Mouse (Mus musculus): ENCODE data around the gene Cnr2.

The Cnr2 gene

DNA sequence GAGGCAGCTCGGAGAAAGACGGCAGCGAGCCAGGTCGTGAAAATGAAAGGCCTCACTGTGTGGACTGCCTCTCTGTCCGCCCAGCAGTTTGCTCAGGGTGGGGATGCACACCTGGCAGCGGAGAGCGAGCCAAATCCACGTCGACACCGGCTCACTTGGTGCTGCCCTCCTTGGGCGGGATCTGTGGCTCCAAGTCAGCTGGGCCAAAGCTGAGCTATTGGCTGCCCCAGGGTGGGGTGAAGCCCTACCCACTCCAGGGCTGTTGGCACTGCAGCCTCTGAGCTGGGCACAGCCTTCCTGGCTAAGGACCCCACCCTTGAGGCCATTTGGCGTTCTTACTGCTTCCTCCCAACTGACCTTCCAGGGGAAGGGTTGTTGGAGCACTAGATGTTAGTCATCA, 69.2 kb downstream of the Cnr2 start:
- peak; percentile 84 for DNase-seq (ENCODE audit: low read depth)

- no peak for DNase-seq (ENCODE audit: low read depth)
Measured at GRCm38 (mm10) chr4:135965113-135965512, 69.9 kb downstream of the Cnr2 start.

DNA sequence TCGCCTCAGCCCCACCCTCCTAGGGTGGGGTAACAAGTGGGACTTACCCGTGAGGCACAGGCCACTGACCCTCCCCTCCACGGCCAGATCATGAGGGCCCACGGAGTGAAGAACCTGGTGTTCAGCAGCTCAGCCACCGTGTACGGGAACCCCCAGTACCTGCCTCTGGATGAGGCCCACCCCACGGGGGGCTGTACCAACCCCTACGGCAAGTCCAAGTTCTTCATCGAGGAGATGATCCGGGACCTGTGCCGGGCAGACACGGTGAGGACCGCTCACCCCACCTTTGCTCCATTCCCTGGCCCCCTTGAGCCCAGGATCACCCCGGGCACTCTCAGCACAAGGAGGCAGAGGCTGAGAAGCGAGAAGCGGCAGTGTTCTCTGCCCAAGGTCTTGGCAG, 71.1 kb downstream of the Cnr2 start:
- DNase-seq (ENCODE audit: low read depth): no peak

GRCm38 (mm10) chr4:135967086-135967760, 72.0 kb downstream of the Cnr2 start:
- DNase-seq (ENCODE audit: low read depth): no peak

- no peak for DNase-seq (ENCODE audit: low read depth)
Measured at GRCm38 (mm10) chr4:135968271-135968869, 73.2 kb downstream of the Cnr2 start.

DNA sequence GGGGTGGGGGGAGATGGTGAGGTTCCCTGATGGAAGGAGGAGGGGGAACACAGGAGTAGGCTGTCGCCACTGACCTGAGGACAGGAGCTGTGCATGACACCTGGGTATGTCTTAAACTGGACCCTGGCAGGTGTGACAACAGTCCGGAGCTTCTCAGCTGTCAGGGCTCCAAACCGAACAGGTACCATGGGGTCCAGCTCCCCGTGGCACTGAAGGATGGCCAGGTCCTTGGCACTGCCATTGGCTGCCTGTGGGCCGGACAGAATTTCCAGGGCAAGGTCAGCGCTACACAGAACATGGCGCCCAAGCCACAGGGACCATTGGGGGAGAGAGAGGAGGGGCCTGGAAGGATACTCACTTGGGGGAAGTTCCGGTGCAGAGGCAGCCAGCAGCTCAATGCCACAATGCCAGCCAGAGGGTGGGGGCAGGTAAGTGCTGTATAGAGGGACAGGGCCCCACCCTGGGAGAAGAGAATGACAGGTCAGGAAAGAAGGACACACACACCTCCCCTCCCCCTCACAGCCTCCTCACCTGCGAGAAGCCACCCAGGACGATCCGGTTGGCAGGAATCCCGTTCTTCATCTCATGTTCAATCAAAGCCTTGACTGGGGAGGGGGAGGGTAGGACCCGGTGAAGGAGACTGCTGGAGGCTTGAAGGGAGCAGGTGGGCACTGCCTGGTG, 74.0 kb downstream of the Cnr2 start:
- no peak for DNase-seq (ENCODE audit: low read depth)
